Mouse (Mus musculus) layer of hippocampus, adult 9-11 months (tissue): ENCODE data around the gene Scgb1c1.
"Not testable (repeated sequence)": the region's sequence is repeated elsewhere in the genome, so short reads cannot be mapped to it uniquely, and the experiment has no call there.

Experiments
- DNase-seq: peaks from one replicate; pipeline ENCODE4 v3.0.0; 2022

Gene Scgb1c1

DNA sequence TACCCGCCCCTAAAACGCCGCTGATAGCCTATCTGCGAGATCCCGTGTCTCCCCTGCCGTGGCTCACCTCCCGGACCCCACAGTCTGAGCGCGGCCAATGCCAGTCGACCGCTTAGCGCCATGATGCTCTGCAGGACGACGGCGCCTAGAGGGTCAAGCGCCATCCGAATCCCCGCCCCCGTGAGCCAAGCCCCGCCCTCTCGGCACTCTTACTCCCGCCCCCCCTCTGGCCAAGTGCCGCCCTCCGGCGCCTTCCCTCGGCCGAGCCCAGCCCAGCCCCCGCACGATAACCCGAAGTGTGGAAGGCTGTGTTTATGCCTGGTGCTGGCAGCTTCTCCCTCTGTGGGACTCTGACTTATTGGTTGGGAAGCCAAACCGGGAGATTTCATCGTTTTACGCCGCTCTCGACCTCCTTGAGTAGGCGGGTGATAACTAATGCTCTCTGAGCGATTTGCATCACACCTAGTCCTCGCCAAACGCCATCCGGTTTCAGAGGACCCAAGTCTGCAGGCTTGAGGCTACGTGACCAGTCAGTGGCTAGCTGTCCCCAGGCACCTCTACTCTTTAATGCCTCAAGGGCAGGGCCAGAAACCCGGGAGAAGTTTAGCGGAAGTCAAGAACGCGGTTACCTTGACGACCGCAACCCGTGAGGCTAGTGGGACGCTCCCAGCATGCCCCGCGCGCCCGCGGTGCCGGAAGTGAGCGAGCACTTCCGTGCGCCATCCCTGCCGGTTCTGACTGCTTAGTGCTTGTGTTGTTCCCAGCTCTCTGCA is 36.5 kb downstream of the Scgb1c1 start, which contains the start of the genes Psmd13 and Sirt3:
TSS of gene Psmd13 (plus strand) at position 273 of the 773 bp plus-strand sequence.
TSS of gene Sirt3 (minus strand) at position 614 of the 773 bp plus-strand sequence.
- peak; percentile 95 for DNase-seq

DNA sequence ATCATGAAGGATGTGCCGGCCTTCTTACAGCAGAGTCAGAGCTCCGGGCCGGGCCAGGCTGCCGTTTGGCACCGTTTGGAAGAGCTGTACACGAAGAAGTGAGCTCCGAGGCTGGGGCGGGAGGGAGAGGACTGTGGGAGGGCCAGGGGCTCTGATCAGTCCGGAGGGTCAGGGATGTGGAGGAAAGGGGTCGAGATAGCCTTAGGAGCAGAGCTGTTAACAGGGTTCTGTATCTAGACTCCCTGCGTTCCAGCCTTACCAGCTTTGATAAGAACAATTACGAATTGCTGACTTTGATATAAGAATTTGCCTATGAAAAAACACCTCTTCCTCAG is 37.1 kb downstream of the Scgb1c1 start:
- no peak for DNase-seq

DNA sequence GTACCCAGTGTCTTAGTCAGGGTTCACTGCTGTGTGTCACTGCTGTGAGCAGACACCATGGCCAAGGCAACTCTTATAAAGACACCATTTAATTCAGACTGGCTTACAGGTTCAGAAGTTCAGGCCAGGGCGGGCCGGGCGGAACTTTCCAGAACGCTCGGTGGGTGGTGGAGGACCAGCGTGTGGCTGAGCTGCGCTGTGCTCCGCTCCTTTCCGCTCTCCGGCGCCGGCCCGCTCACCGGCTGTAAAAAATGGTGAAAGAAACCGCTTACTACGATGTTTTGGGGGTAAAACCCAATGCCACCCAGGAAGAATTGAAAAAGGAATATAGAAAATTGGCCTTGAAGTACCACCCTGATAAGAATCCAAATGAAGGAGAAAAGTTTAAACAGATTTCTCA is 45.3 kb downstream of the Scgb1c1 start:
- not testable (repeated sequence) for DNase-seq

DNA sequence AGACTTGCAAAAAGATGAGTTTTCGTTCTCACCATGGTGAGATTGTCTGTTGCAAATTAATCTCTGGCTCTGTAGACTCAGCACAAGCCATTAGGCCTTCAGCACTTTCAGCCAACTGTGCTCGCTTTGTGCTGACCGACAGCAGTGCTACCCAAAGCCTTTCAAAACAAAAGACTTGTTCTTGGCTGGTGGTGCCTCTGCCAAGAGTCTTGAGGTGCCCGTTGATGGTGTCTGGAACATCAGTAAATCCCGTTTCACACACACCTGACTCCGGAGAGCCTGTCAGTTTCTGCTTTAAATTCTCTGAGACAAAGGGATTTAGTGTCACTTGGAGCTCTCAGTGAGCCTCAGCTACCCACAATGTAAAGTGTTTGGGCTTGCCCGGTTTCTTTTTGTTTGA is 48.7 kb downstream of the Scgb1c1 start:
- DNase-seq: no peak

DNA sequence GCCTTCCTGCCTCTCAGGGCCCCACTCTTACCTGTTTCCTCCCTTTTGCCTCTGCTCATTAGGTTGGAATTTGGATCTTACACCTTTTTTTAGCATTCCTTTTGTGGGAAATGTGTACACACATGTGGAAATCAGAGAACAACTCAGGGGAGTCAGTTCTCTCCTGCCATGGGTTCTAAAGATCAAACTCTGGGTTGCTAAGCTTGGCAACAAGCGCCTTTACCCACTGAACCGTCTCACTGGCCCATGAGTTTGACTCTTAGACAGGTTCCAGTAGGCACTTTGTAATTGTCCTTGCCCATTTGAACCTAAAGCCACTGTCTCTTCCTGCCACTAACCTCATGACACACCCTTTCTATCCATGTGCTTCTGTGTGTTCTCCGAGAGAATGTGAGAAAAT is 49.3 kb downstream of the Scgb1c1 start:
- DNase-seq: no peak
